Mouse (Mus musculus) megakaryocyte, embryonic 14.5 days (primary cell): ENCODE measurements around the gene Sfxn4. TPM values are rescaled to one million over a fixed set of nuclear protein-coding genes. Genes with fewer than 3 reads are reported as not detected.

Source experiments
- H3K27me3 ChIP-seq: replicated peaks from 2 replicates; pipeline ENCODE3; 2012; ENCODE audit warnings: inconsistent platforms
- H3K36me3 ChIP-seq: replicated peaks from 2 replicates; pipeline ENCODE3; 2012; ENCODE audit warnings: low read length, inconsistent platforms, mixed read lengths
- H3K4me1 ChIP-seq: 2 replicates; pipeline ENCODE4 v1.6.1; 2012; ENCODE audit warnings: inconsistent platforms
- H3K4me3 ChIP-seq: replicated peaks from 2 replicates; pipeline ENCODE3; 2012; ENCODE audit warnings: moderate library complexity, mild to moderate bottlenecking, inconsistent platforms
- H3K9me3 ChIP-seq: 2 replicates; pipeline ENCODE4 v1.6.1; 2012; ENCODE audit warnings: inconsistent platforms
- FLI1 ChIP-seq: IDR thresholded peaks from 2 replicates; pipeline ENCODE4 v1.6.1; 2012; ENCODE audit warnings: low read length, inconsistent platforms, mixed read lengths
- GATA1 ChIP-seq: IDR thresholded peaks from 3 replicates; pipeline ENCODE4 v1.6.1; 2012; ENCODE audit warnings: mixed read lengths, low read length, inconsistent platforms, borderline replicate concordance
- polyA plus RNA-seq: library from polyadenylated mRNA; stranded (reverse); fragments of >175 nt; gene quantifications from 2 replicates; pipeline ENCODE4 v1.2.3, GENCODE M21; 2012; ENCODE audit warnings: low replicate concordance; ENCODE audit not compliant: insufficient read depth

The Sfxn4 gene
- polyA plus RNA-seq, 1 experiment, result not detected

DNA sequence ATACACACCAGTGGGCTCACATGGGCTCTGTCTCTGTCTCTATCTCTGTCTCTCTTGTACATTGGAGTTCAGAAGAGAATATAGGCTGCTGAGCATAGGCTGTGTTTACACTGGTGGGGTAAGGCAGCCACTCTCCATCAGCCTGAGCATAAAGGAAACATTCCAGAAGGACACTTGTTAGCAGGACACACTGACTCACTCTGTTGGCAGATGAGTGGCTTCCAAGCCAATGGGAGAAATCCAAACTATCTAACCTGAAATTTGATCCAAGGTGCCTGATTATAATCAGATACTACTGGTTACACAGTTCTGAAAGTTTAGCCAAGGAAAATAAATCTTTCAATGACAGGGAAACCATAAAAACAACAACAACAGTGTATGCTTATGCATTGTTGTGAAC lies 15.5 kb downstream of the Sfxn4 start:
- Histone ChIP-seq H3K4me3 (no peak overlapping the region), H3K36me3 (peaks cover 83% of the 10 kb centered on the region)
- TF ChIP-seq GATA1, result no peak
- TF ChIP-seq FLI1, result no peak

DNA sequence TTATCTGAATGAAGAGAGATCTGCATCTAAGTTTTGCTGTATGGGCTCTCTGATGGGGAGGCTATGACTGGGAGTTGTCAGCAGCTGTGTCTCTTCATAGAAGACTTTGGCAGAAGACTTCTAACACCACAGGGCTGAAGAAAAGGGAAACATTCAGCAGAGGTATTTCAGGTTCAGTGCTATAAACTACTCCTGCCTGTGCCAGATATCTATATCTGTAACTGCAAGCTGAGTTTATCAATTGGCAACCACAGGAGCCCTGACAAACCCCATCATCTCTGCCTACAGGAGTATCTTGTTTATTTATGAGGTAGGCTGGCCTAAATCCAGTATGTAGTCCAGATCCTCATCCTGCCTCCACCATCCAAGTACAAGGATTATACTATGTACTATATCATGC lies 18.0 kb downstream of the Sfxn4 start:
- H3K27me3 ChIP-seq, result no peaks in the 10 kb centered on the region
- TF ChIP-seq GATA1 (no peak), FLI1 (no peak)
- H3K36me3 ChIP-seq, result peaks cover 92% of the 10 kb centered on the region
- H3K4me1 ChIP-seq, result peaks cover 6% of the 10 kb centered on the region; the same call in 1 of the 2 replicates
- H3K9me3 ChIP-seq, result peaks cover 5% of the 10 kb centered on the region; the same call in 1 of the 2 replicates
- no peak overlapping the region for H3K4me3 ChIP-seq

More for the DNA sequence above, 15.5 kb downstream of the Sfxn4 start:
- Histone ChIP-seq H3K4me1 (no peaks in the 10 kb centered on the region), H3K27me3 (no peaks in the 10 kb centered on the region), H3K9me3 (peaks cover 5% of the 10 kb centered on the region; the same call in 1 of the 2 replicates)

- peaks cover 94% of the 10 kb centered on the region for H3K36me3 ChIP-seq
- no peaks in the 10 kb centered on the region for H3K9me3 ChIP-seq
- no peak for TF ChIP-seq FLI1
- TF ChIP-seq GATA1, result no peak
- H3K4me1 ChIP-seq, result peaks cover 10% of the 10 kb centered on the region
- no peaks in the 10 kb centered on the region for H3K27me3 ChIP-seq
- H3K4me3 ChIP-seq, result no peak overlapping the region
Observed at GRCm38 (mm10) chr19:60837747-60838146, 23.5 kb downstream of the Sfxn4 start.

DNA sequence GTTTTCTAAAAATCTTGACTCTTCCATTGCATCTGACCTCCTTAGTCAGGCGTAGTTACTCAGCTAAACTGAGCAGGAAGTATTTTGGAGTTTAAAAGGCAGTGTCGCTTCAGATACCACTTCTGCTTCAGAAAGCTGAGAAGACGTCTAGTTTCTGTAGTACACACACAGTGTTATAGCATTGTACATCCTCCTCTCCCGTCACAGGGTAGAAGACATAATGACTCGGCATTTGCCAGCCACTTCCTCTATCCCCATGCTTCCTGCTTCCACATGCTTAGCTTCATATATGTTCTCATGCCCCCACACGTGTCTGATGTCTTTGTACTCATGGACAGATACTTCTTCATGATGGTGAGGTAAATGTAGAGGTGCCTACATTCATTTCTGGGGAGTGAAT lies 42.6 kb downstream of the Sfxn4 start:
- Histone ChIP-seq H3K36me3 (peaks cover 86% of the 10 kb centered on the region), H3K4me1 (peaks cover 14% of the 10 kb centered on the region), H3K4me3 (peak overlapping the region; percentile 70), H3K27me3 (no peaks in the 10 kb centered on the region), H3K9me3 (no peaks in the 10 kb centered on the region)
- TF ChIP-seq FLI1 (no peak), GATA1 (no peak)

GRCm38 (mm10) chr19:60813133-60813532 lies 48.1 kb downstream of the Sfxn4 start:
- peaks cover 37% of the 10 kb centered on the region for H3K36me3 ChIP-seq
- no peak overlapping the region for H3K4me3 ChIP-seq
- TF ChIP-seq FLI1, result no peak
- TF ChIP-seq GATA1, result no peak
- no peaks in the 10 kb centered on the region for H3K9me3 ChIP-seq
- H3K27me3 ChIP-seq, result no peaks in the 10 kb centered on the region
- peaks cover 21% of the 10 kb centered on the region for H3K4me1 ChIP-seq

DNA sequence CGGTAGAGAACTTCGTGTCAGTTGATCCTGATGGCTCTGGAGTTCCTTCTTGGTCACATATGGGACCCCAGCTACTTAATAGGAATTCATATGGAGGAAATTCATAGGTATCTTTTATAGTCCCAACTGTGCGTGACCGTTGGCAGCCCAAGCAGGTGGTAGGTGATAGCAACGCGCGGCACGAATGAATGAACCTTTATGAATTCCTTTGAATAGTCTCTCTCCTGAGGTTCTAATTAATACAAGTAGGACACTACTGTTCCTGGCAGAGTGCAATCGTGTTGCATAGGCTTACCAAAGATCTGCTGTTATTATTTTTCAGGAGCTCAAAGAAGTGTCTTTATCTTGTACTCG lies 49.3 kb downstream of the Sfxn4 start:
- peak overlapping the region; percentile 99 for H3K4me3 ChIP-seq
- H3K4me1 ChIP-seq, result peaks cover 25% of the 10 kb centered on the region
- no peaks in the 10 kb centered on the region for H3K9me3 ChIP-seq
- H3K36me3 ChIP-seq, result peaks cover 30% of the 10 kb centered on the region
- TF ChIP-seq GATA1 (no peak), FLI1 (no peak)
- H3K27me3 ChIP-seq, result no peaks in the 10 kb centered on the region

GRCm38 (mm10) chr19:60811098-60812035 lies 49.9 kb downstream of the Sfxn4 start, which contains the start of gene Fam45a:
Gene Fam45a, plus strand, starts transcription at chr19:60811585.
- peak within 1 kb of the TSS; percentile 99 for H3K4me3 ChIP-seq
- TF ChIP-seq GATA1 (no peak), FLI1 (no peak)
- H3K27me3 ChIP-seq, result no peaks in the 10 kb centered on the region
- peaks cover 23% of the 10 kb centered on the region for H3K36me3 ChIP-seq
- H3K9me3 ChIP-seq, result no peaks in the 10 kb centered on the region
- H3K4me1 ChIP-seq, result peaks cover 31% of the 10 kb centered on the region

GRCm38 (mm10) chr19:60809927-60810326 lies 51.4 kb downstream of the Sfxn4 start:
- H3K4me3 ChIP-seq, result no peak overlapping the region
- H3K9me3 ChIP-seq, result no peaks in the 10 kb centered on the region
- H3K36me3 ChIP-seq, result peaks cover 11% of the 10 kb centered on the region
- no peaks in the 10 kb centered on the region for H3K27me3 ChIP-seq
- no peak for TF ChIP-seq GATA1
- no peak for TF ChIP-seq FLI1
- H3K4me1 ChIP-seq, result peaks cover 38% of the 10 kb centered on the region

DNA sequence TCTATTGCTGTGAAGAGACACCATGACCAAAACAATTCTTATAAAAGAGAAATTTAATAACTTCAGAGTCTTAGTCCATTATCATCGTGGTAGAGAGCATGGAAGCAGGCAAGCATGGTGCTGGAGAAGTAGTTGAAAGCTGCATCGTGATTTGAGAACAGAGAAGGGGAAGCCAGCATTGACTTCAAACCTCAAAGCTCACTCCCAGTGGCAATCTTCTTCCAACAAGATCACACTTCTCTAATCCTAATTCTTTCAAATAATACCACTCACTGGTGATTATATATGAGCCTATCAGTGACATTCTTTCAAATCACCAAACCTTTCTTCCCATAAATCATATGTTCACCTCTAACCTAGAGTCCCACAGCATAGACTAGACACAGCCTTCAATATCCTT lies 56.4 kb downstream of the Sfxn4 start:
- TF ChIP-seq FLI1 (no peak), GATA1 (no peak)
- no peaks in the 10 kb centered on the region for H3K36me3 ChIP-seq
- H3K27me3 ChIP-seq, result no peaks in the 10 kb centered on the region
- H3K4me1 ChIP-seq, result peaks cover 33% of the 10 kb centered on the region
- H3K4me3 ChIP-seq, result no peak overlapping the region
- no peaks in the 10 kb centered on the region for H3K9me3 ChIP-seq

- no peaks in the 10 kb centered on the region for H3K36me3 ChIP-seq
- no peak overlapping the region for H3K4me3 ChIP-seq
- no peaks in the 10 kb centered on the region for H3K27me3 ChIP-seq
- peaks cover 28% of the 10 kb centered on the region for H3K4me1 ChIP-seq
- TF ChIP-seq FLI1, result no peak
- TF ChIP-seq GATA1, result no peak
- no peaks in the 10 kb centered on the region for H3K9me3 ChIP-seq
Observed at GRCm38 (mm10) chr19:60799867-60800569, 61.3 kb downstream of the Sfxn4 start.
